Mouse (Mus musculus): Measurements from ENCODE around the gene Pdzrn3. TPM values are rescaled to one million over a fixed set of nuclear protein-coding genes. Genes with fewer than 3 reads are reported as not detected.

Gene Pdzrn3
- total RNA-seq, 2 experiments from 2014 or later = 7.2 to 7.3 TPM

GRCm38 (mm10) chr6:101212086-101212485 is 165.6 kb downstream of the Pdzrn3 start:
- DNase-seq (ENCODE audit: low spot score in 2 of 2) = no peak

DNA sequence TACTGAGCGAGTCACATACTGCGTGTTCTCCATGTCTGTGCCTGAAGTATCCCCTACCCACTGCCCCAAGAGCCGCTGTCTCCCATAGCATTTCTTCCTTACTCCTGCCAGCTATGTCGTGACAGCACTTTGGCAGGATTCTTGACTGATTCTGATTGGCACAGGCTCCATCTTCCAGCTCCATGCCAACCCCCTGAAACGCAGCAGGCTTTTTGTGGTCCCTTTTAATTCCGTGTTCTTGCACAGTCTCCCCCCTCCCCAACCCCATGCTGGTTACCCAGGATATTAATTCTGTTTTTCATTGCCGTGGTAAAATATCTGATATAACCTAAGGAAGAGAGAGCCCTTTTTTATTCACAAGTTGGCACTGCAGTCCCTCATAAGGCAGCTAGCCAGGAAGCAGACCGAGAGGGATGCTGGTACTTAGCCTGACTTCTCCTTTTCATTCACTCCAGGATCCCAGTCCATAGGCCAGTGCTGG is 166.3 kb downstream of the Pdzrn3 start:
- DNase-seq (ENCODE audit: low spot score in 2 of 2) = no peak

DNA sequence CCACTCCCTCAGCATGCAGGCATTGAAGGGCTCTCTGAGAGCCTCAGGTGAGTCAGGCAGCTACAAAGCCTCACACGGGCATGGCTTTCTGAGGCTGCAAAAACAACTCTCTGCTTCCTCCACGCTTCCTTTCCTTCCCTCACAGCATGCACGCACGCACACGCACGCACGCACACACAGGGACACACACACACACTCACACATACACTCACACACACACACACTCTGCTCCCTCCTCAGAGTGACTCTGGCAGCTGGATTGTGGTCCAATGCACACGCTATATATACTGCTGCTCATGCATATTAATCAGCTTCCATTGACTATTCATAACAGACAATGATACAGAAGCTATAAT is 178.8 kb downstream of the Pdzrn3 start:
- DNase-seq (ENCODE audit: low spot score in 2 of 2) = peak in 1 of 2 experiments; percentile 51

GRCm38 (mm10) chr6:101198284-101198942 is 179.3 kb downstream of the Pdzrn3 start:
- peak in 1 of 2 experiments; percentile 36 for DNase-seq (ENCODE audit: low spot score in 2 of 2)

- peak; percentile 73 to 94 for DNase-seq (ENCODE audit: low spot score in 2 of 2)
Measured at GRCm38 (mm10) chr6:101197642-101198041, 180.1 kb downstream of the Pdzrn3 start.

- no peak for DNase-seq (ENCODE audit: low spot score in 2 of 2)
Measured at GRCm38 (mm10) chr6:101195891-101196290, 181.8 kb downstream of the Pdzrn3 start.

- DNase-seq (ENCODE audit: low spot score in 2 of 2) = no peak
Measured at GRCm38 (mm10) chr6:101194386-101194925, 183.2 kb downstream of the Pdzrn3 start.

DNA sequence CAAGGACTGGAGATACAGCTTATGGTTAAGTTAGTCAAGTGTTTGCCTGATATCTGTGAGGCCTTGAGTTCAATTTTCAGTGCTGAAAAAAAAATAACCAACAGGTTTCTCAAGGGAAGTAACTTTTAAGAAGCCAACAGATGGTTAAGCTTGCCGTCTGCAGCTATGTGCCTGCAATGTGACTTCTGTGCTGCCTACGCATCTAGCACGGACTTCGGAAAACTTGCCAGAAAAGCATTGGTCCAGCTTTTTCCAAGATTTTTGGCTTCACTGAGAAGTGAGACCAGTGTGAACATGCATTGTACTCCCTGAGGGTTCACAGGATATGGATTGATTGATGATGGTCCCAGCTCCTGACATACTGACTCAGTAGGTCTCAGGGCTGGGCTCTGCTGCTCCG is 186.1 kb downstream of the Pdzrn3 start:
- peak in 1 of 2 experiments; percentile 57 for DNase-seq (ENCODE audit: low spot score in 2 of 2)

- peak in 1 of 2 experiments; percentile 49 for DNase-seq (ENCODE audit: low spot score in 2 of 2)
Measured at GRCm38 (mm10) chr6:101187322-101187721, 190.4 kb downstream of the Pdzrn3 start.

DNA sequence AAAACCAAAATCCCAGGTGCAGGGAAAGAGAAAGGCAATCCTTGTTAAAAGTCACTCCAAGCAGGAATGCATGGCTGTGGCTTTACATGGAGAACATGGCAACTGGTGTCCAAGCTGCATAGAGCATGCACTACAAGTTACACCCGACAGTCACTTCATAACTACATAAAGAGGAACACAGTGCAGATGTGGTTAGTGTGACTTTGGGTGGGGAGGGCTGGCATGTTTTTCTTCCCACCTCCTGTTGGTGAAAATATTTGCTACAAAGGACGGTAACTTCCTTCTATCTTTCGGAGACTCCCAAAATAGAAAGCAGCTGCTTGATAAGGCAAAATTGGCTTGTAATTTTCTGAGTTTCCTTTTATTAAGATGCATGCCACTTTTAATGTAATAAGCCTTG is 190.8 kb downstream of the Pdzrn3 start:
- DNase-seq (ENCODE audit: low spot score in 2 of 2) = no peak

- DNase-seq (ENCODE audit: low spot score in 2 of 2) = peak; percentile 30 to 58
Measured at GRCm38 (mm10) chr6:101184103-101184785, 193.5 kb downstream of the Pdzrn3 start.

- DNase-seq (ENCODE audit: low spot score in 2 of 2) = no peak
Measured at GRCm38 (mm10) chr6:101170699-101171098, 207.0 kb downstream of the Pdzrn3 start.

GRCm38 (mm10) chr6:101153511-101153921 is 224.2 kb downstream of the Pdzrn3 start:
- no peak for DNase-seq (ENCODE audit: low spot score in 2 of 2)

DNA sequence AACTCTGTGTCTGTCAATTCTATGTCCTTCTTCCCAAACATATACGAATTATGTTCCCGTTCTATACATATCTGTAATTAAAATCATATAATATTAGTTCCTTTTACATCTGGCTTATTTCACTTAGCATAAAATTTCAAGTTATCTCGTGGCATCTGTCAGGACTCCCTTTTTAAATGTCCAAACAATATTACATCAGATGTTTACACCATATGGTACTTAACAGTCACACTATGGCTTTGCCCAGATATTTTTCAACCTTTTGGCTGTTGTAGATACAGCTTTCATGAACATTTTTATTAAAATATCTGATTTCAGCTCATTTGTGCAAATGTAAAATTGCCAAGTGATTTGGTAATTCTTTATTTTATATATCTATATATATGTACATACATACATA is 242.3 kb downstream of the Pdzrn3 start:
- DNase-seq (ENCODE audit: low spot score in 2 of 2) = no peak

DNA sequence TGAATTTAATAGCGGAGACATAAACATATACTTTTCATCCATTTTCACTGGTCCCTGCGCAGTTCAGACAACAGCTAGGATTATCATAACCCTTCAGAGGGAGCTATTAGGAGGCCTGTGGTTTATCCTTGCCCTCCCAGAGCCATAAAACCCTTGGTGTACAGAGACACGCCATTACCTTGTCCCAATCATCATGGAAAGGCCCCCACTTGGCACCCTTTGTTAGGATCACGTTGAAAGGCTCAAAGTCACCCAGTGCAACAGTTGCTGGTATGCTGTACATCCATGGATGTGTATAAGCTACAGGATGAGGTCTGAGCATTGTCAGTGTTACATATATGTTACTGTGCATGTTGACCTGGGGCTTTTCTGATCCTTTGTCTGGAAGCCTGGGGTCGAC is 252.3 kb downstream of the Pdzrn3 start:
- no peak for DNase-seq (ENCODE audit: low spot score in 2 of 2)

DNA sequence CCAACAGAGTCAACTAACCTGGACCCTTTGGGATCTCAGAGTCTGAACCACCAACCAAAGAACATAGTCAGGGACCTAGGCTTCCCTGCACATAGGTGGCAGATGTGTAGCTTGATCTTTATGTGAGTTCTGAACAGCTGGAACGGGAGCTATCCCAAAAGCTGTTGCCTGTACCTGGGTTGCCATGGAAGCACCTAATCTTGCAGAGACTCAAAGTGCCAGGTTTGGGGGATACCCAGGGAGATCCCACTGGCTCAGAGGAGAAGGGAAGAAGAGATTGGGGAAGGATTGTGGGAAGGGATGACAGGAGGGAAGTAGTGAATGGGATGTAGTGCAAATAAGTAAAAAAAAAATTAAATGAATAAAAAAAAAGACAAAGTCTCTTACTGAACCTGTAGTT is 268.7 kb downstream of the Pdzrn3 start:
- no peak for DNase-seq (ENCODE audit: low spot score in 2 of 2)

- DNase-seq (ENCODE audit: low spot score in 2 of 2) = no peak
Measured at GRCm38 (mm10) chr6:101103506-101103905, 274.2 kb downstream of the Pdzrn3 start.

- DNase-seq (ENCODE audit: low spot score in 2 of 2) = no peak
Measured at GRCm38 (mm10) chr6:101101709-101102654, 275.7 kb downstream of the Pdzrn3 start.

All from layer of hippocampus, adult 18-20 months (tissue).